Mouse (Mus musculus) intestine, embryonic 16.5 days (tissue): Measurements from ENCODE around the gene Fez2. TPM values are rescaled to one million over a fixed set of nuclear protein-coding genes. Genes with fewer than 3 reads are reported as not detected.

ENCODE experiments used
- ATAC-seq: fragments of 200-750 bp; cut with Nextera tagmentation; 2 replicates; pipeline ENCODE4 v1.8.0; 2017; ENCODE audit warnings: moderate TSS enrichment, moderate library complexity
- H3K27ac ChIP-seq: fragments of 300-500 bp; sonication (generic); 2 replicates; pipeline ENCODE4 v1.5.1; 2014; ENCODE audit warnings: mild to moderate bottlenecking, low read length
- H3K27me3 ChIP-seq: fragments of 300-500 bp; sonication (generic); replicated peaks from 2 replicates; pipeline ENCODE4 v1.6.1; 2014; ENCODE audit warnings: low read length, control low read depth, mixed read lengths; ENCODE audit not compliant: control insufficient read depth, insufficient read depth
- H3K36me3 ChIP-seq: fragments of 300-500 bp; sonication (generic); 2 replicates; pipeline ENCODE4 v1.6.1; 2014; ENCODE audit warnings: low read length, control low read depth; ENCODE audit not compliant: control insufficient read depth, insufficient read depth
- H3K4me1 ChIP-seq: fragments of 300-500 bp; sonication (generic); 2 replicates; pipeline ENCODE4 v1.6.1; 2014; ENCODE audit warnings: low read length, control low read depth, mixed read lengths; ENCODE audit not compliant: control insufficient read depth, insufficient read depth
- H3K4me2 ChIP-seq: fragments of 300-500 bp; sonication (generic); 2 replicates; pipeline ENCODE4 v1.6.1; 2014; ENCODE audit warnings: low read depth, low read length, control low read depth
- H3K4me3 ChIP-seq: fragments of 300-500 bp; sonication (generic); 2 replicates; pipeline ENCODE4 v1.5.1; 2014; ENCODE audit warnings: mild to moderate bottlenecking, low read length
- H3K9ac ChIP-seq: fragments of 300-500 bp; sonication (generic); 2 replicates; pipeline ENCODE4 v1.6.1; 2014; ENCODE audit warnings: low read depth, low read length
- H3K9me3 ChIP-seq: fragments of 300-500 bp; sonication (generic); 2 replicates; pipeline ENCODE4 v1.6.1; 2016; ENCODE audit warnings: low read length, control low read depth; ENCODE audit not compliant: control insufficient read depth
- WGBS: fragments of 180-500 bp; shearing (Covaris S2); extraction: QIAGEN DNeasy Blood & Tissue Kit; methylation state at CpG from one replicate; pipeline ENCODE4 v1.1.7; 2014; 5-methylcytosine and 5-hydroxymethylcytosine counted together
- polyA plus RNA-seq: library from polyadenylated mRNA; unstranded; fragments of >200 nt; fragmentation: Nextera tagmentation; extraction: Ambion mirVana; gene quantifications from 2 replicates; pipeline ENCODE4 v1.2.1, GENCODE M21; 2015

The Fez2 gene
- polyA plus RNA-seq: 38.5 and 41.2 TPM in 2 replicates

DNA sequence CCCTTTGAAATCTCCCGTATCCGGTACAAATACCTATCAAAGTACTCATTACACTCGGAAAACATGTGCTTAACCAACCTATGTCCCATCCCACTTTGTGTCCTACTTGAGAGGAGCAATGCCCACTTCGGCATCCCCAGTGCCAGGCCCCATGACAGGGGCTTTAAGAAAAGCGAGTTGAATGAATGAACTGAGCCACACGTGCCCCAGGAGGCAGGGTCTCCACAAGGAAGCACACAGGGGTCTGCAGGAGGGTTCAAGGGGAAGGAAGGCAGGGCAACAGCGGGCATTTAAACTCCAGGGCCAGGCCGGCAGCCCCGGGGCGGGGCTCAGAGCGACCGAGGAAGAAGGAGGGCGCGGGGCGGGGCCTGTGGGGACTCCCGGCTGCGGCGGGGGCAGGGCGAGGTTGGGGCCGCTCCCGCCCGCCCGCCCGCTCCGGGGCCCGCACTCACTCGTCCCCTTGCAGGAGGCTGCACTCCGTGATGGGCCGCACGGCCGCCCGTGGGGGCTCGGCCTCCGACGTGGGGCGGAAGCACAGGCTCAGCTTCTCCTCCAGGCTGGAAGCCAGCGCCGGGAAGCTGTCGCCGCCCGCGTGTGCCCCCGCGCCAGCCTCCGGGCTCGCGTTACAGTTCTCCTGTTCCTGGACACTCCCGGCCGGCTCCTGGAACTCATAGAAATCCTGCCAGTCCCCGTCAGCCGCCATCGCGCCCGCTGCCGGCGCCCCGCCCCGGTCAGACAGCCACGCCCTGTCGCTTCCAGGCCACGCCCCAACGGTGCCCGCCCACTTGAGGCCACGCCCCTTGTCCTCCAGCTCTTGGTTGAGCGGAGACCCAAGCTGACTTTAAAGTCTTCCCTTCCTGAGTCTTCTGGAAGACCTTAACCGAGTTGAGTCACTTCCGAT, at the start of gene Fez2:
Gene Fez2, minus strand, starts transcription at position 772 of the 901 bp plus-strand sequence.
- Histone ChIP-seq H3K27me3 (no peaks in the 10 kb centered on the region), H3K9me3 (no peaks in the 10 kb centered on the region), H3K9ac (peak within 1 kb of the TSS; percentile 95), H3K4me2 (peak within 1 kb of the TSS; percentile 60), H3K4me1 (peaks cover 20% of the 10 kb centered on the region), H3K4me3 (peak within 1 kb of the TSS; percentile 95), H3K36me3 (no peaks in the 10 kb centered on the region), H3K27ac (peak within 1 kb of the TSS; percentile 99)
- ATAC-seq: peak; percentile 96
- WGBS: under 1% methylated on average over 59 of the region's 67 CpGs

GRCm38 (mm10) chr17:78465500-78465899, 47.5 kb upstream of the Fez2 start:
- WGBS: 77% methylated on average over 8 of the region's 8 CpGs
- H3K27ac ChIP-seq: no peak overlapping the region
- H3K4me1 ChIP-seq: no peaks in the 10 kb centered on the region
- H3K9ac ChIP-seq: no peak overlapping the region
- H3K9me3 ChIP-seq: no peaks in the 10 kb centered on the region
- no peaks in the 10 kb centered on the region for H3K36me3 ChIP-seq
- ATAC-seq: no peak
- no peak overlapping the region for H3K4me3 ChIP-seq
- no peak overlapping the region for H3K4me2 ChIP-seq
- no peaks in the 10 kb centered on the region for H3K27me3 ChIP-seq

DNA sequence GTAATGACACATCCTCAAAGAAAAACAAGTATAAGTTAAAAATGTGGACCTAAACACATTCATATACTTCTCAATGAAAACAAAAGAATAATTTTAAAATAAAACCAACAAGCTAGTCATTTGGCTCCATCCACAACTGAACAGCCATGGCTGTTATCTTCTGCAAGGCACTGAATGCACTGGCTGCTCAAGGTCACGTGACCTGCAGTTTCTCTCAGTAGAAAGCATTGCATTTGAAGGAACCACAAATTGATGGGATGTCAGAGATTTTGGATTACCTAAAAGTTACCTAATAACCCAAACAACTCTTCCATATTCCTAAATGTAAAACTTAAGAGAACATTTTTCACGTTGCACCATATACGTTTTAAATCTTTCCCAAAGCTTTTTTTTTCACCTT, 47.1 kb upstream of the Fez2 start:
- Histone ChIP-seq H3K4me2 (no peak overlapping the region), H3K9ac (no peak overlapping the region), H3K36me3 (no peaks in the 10 kb centered on the region), H3K9me3 (no peaks in the 10 kb centered on the region), H3K4me3 (no peak overlapping the region), H3K27ac (no peak overlapping the region), H3K27me3 (no peaks in the 10 kb centered on the region), H3K4me1 (no peaks in the 10 kb centered on the region)
- no peak for ATAC-seq
- 82% methylated on average over 3 of the region's 3 CpGs for WGBS

DNA sequence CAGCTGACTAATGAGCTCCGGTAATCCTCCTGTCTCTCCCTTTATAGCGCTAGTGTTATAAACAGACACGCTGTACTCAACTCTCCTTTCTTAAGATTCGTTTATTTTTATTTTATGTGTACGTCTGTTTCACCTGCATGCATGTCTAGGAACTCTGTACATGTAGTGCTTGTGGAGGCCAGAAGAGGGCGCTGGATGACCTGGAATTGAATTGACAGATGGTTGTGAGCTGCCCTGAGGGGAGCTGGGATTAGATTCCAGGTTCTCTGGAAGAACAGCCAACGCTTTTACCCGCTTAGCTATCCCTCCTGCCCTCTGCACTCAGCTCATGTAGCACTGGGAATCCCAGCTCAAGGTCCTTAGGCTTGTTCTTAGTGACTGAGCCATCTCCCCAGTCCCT, 42.2 kb upstream of the Fez2 start:
- Histone ChIP-seq H3K4me1 (no peaks in the 10 kb centered on the region), H3K27me3 (no peaks in the 10 kb centered on the region), H3K36me3 (no peaks in the 10 kb centered on the region), H3K4me2 (no peak overlapping the region), H3K4me3 (no peak overlapping the region), H3K9ac (no peak overlapping the region), H3K9me3 (no peaks in the 10 kb centered on the region), H3K27ac (no peak overlapping the region)
- no peak for ATAC-seq
- WGBS: 80% methylated on average over 8 of the region's 8 CpGs

- Histone ChIP-seq H3K36me3 (no peaks in the 10 kb centered on the region), H3K27me3 (no peaks in the 10 kb centered on the region)
These were observed 37.6 kb upstream of the Fez2 start for GRCm38 (mm10) chr17:78455556-78455955.

GRCm38 (mm10) chr17:78455114-78455513, 37.2 kb upstream of the Fez2 start:
- ATAC-seq: peak; percentile 65
- H3K27ac ChIP-seq: no peak overlapping the region
- WGBS: 35% methylated on average over 11 of the region's 11 CpGs
- no peaks in the 10 kb centered on the region for H3K9me3 ChIP-seq
- no peak overlapping the region for H3K4me2 ChIP-seq
- no peaks in the 10 kb centered on the region for H3K4me1 ChIP-seq
- no peak overlapping the region for H3K9ac ChIP-seq
- no peak overlapping the region for H3K4me3 ChIP-seq
- H3K27me3 ChIP-seq: no peaks in the 10 kb centered on the region
- H3K36me3 ChIP-seq: no peaks in the 10 kb centered on the region

More at GRCm38 (mm10) chr17:78455556-78455955, 37.6 kb upstream of the Fez2 start:
- Histone ChIP-seq H3K4me3 (no peak overlapping the region), H3K27ac (no peak overlapping the region), H3K4me2 (no peak overlapping the region), H3K4me1 (no peaks in the 10 kb centered on the region), H3K9ac (no peak overlapping the region), H3K9me3 (no peaks in the 10 kb centered on the region)
- WGBS: 77% methylated on average over 9 of the region's 9 CpGs
- no peak for ATAC-seq

- Histone ChIP-seq H3K9me3 (no peaks in the 10 kb centered on the region), H3K27ac (no peak overlapping the region), H3K4me3 (no peak overlapping the region), H3K9ac (no peak overlapping the region), H3K4me1 (no peaks in the 10 kb centered on the region), H3K36me3 (no peaks in the 10 kb centered on the region), H3K4me2 (no peak overlapping the region), H3K27me3 (no peaks in the 10 kb centered on the region)
- no peak for ATAC-seq
- WGBS: 80% methylated on average over 21 of the region's 21 CpGs
These were observed 36.4 kb upstream of the Fez2 start for GRCm38 (mm10) chr17:78454189-78454977.

- no peak overlapping the region for H3K4me3 ChIP-seq
- no peaks in the 10 kb centered on the region for H3K4me1 ChIP-seq
- H3K9ac ChIP-seq: no peak overlapping the region
- no peaks in the 10 kb centered on the region for H3K9me3 ChIP-seq
- no peaks in the 10 kb centered on the region for H3K27me3 ChIP-seq
- no peaks in the 10 kb centered on the region for H3K36me3 ChIP-seq
- no peak overlapping the region for H3K27ac ChIP-seq
- ATAC-seq: no peak
- H3K4me2 ChIP-seq: no peak overlapping the region
- 90% methylated on average over 5 of the region's 5 CpGs for WGBS
These were observed 35.6 kb upstream of the Fez2 start for GRCm38 (mm10) chr17:78453529-78453928.

DNA sequence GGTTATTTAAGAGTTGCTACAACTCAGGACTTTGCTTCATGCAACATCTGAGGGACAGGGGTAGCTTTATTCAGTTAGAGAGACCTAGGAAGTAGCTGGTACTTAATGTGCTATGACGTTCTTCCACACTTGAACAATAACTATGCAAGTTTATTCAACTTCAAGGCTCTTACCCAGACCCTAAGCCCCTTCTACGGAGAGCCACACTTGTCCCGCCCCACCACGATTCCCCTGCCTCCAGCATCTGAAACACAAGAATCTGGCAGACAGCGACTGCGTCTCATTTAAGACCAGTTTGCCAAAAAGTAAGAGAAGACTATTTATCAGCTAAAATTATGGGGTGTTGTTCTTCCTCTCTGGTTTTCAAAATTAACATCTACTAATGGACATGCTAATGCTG, 33.9 kb upstream of the Fez2 start:
- no peak overlapping the region for H3K4me3 ChIP-seq
- H3K4me1 ChIP-seq: no peaks in the 10 kb centered on the region
- H3K9me3 ChIP-seq: no peaks in the 10 kb centered on the region
- no peak overlapping the region for H3K9ac ChIP-seq
- WGBS: 78% methylated on average over 6 of the region's 6 CpGs
- H3K27ac ChIP-seq: no peak overlapping the region
- no peaks in the 10 kb centered on the region for H3K27me3 ChIP-seq
- ATAC-seq: no peak
- no peak overlapping the region for H3K4me2 ChIP-seq
- H3K36me3 ChIP-seq: no peaks in the 10 kb centered on the region
